Mouse (Mus musculus) kidney, adult 2 months (tissue): ENCODE measurements around the gene Tyw5.

Experiments used
- CTCF ChIP-seq: fragments of 200-500 bp; conservative IDR thresholded peaks from 2 replicates; pipeline ENCODE4 v1.5.1; 2011; ENCODE audit warnings: low read depth, mild to moderate bottlenecking, control low read depth, low read length, moderate library complexity, mixed read lengths; ENCODE audit not compliant: insufficient read depth, insufficient read length
- POLR2A ChIP-seq: fragments of 200-500 bp; IDR thresholded peaks from one replicate; pipeline ENCODE4 v1.6.1; 2011; ENCODE audit warnings: low read depth, low read length, control low read depth

DNA sequence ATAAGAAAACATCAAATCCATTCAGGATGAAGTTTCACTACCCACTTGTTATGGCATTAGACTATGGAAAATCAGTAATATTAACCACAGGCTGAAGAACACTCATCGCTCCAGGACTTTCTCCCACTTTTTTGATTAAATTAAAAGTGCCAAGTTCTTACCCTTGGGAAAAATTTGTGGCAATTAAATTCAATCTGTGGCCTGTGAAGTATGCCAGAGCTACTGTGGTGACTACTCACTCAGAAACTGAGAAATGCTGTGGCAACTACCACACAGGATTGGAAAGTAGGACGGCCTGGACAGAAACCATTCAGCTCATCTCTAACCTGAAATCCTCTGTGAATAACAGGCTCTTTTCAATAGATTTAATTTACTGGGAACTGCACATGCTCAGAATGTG is 6.6 kb downstream of the Tyw5 start:
- no peak for TF ChIP-seq POLR2A
- TF ChIP-seq CTCF = no peak
